Mouse (Mus musculus): ENCODE data around the gene Dab1.

- TF ChIP-seq POLR2A (IDR thresholded peaks at IDR 0.05; ENCODE audit: control insufficient read depth, low read depth, low read length) (no peak), CTCF (IDR thresholded peaks at IDR 0.05; ENCODE audit: control insufficient read depth, insufficient read depth, insufficient replicate concordance, low read depth, low read length) (no peak)
Measured at GRCm38 (mm10) chr4:103911441-103911840, 292.3 kb downstream of the Dab1 start.
